Mouse (Mus musculus) cerebellum, adult 2 months (tissue): ENCODE results near the gene Nedd9. TPM values are rescaled to one million over a fixed set of nuclear protein-coding genes. Genes with fewer than 3 reads are reported as not detected.

ENCODE experiments used
- DNase-seq, 2 experiments: peaks; one replicate each; pipeline ENCODE4 v3.0.0; 2021
- H3K27ac ChIP-seq: fragments of 200-500 bp; 2 replicates; pipeline ENCODE4 v1.5.1; 2012; ENCODE audit warnings: low read length, control low read depth, inconsistent platforms; ENCODE audit not compliant: insufficient read depth
- H3K27me3 ChIP-seq: fragments of 200-500 bp; 2 replicates; pipeline ENCODE4 v1.6.1; 2012; ENCODE audit warnings: inconsistent platforms, mild to moderate bottlenecking, low read length, moderate library complexity; ENCODE audit not compliant: control insufficient read depth, insufficient read depth
- H3K4me1 ChIP-seq: fragments of 200-500 bp; 2 replicates; pipeline ENCODE4 v1.6.1; 2011; ENCODE audit warnings: low read length; ENCODE audit not compliant: control insufficient read depth, insufficient read depth
- H3K4me3 ChIP-seq: fragments of 200-500 bp; replicated peaks from 2 replicates; pipeline ENCODE3; 2011; ENCODE audit warnings: mild to moderate bottlenecking, low read depth, low read length, control low read depth; ENCODE audit not compliant: insufficient read depth
- CTCF ChIP-seq: fragments of 200-500 bp; IDR thresholded peaks from 2 replicates; pipeline ENCODE4 v1.5.1; 2011; ENCODE audit warnings: low read depth, mild to moderate bottlenecking, control low read depth, low read length, moderate library complexity, borderline replicate concordance; ENCODE audit not compliant: insufficient read depth
- POLR2A ChIP-seq: fragments of 200-500 bp; IDR thresholded peaks from 2 replicates; pipeline ENCODE4 v1.6.1; 2011; ENCODE audit warnings: low read length, control low read depth, borderline replicate concordance; ENCODE audit not compliant: insufficient read depth
- WGBS: fragments of 180-500 bp; shearing (Covaris S2); methylation state at CpG from one replicate; pipeline ENCODE4 v1.1.7; 2018; 5-methylcytosine and 5-hydroxymethylcytosine counted together
- polyA plus RNA-seq: library from polyadenylated mRNA; depleted of rRNA; stranded (reverse); fragments of >200 nt; gene quantifications from 2 replicates; pipeline ENCODE4 v1.2.3, GENCODE M21; 2012

Nedd9 gene
- polyA plus RNA-seq, 1 experiment, result 5.5 TPM

GRCm38 (mm10) chr13:41400289-41400688 lies 86.9 kb downstream of the Nedd9 start:
- TF ChIP-seq POLR2A (no peak), CTCF (no peak)
- Histone ChIP-seq H3K27ac (no peak overlapping the region), H3K4me3 (no peak overlapping the region), H3K27me3 (no peaks in the 10 kb centered on the region), H3K4me1 (no peaks in the 10 kb centered on the region)
- 82% methylated on average over 3 of the region's 3 CpGs for WGBS
- no peak for DNase-seq

GRCm38 (mm10) chr13:41392191-41392590 lies 95.0 kb downstream of the Nedd9 start:
- DNase-seq, result no peak
- WGBS, result 74% methylated on average over 2 of the region's 2 CpGs
- H3K27me3 ChIP-seq, result no peaks in the 10 kb centered on the region
- no peak overlapping the region for H3K27ac ChIP-seq
- H3K4me3 ChIP-seq, result no peak overlapping the region
- no peaks in the 10 kb centered on the region for H3K4me1 ChIP-seq
- TF ChIP-seq CTCF (no peak), POLR2A (no peak)

- Histone ChIP-seq H3K27me3 (no peaks in the 10 kb centered on the region), H3K4me1 (no peaks in the 10 kb centered on the region), H3K4me3 (no peak overlapping the region), H3K27ac (no peak overlapping the region)
- no peak for TF ChIP-seq CTCF
- no peak for TF ChIP-seq POLR2A
- 95% methylated on average over 2 of the region's 2 CpGs for whole genome bisulfite sequencing
- DNase-seq, result no peak
Measured at GRCm38 (mm10) chr13:41390698-41391097, 96.5 kb downstream of the Nedd9 start.

GRCm38 (mm10) chr13:41386581-41386980 lies 100.6 kb downstream of the Nedd9 start:
- Histone ChIP-seq H3K27ac (no peak overlapping the region), H3K4me3 (no peak overlapping the region), H3K4me1 (no peaks in the 10 kb centered on the region), H3K27me3 (no peaks in the 10 kb centered on the region)
- WGBS, result 26% methylated on average over 4 of the region's 4 CpGs
- TF ChIP-seq CTCF, result no peak
- TF ChIP-seq POLR2A, result no peak
- DNase-seq, result no peak

- no peak for DNase-seq
- TF ChIP-seq CTCF (no peak), POLR2A (no peak)
- WGBS, result 69% methylated on average over 4 of the region's 4 CpGs
- H3K4me3 ChIP-seq, result no peak overlapping the region
- H3K27me3 ChIP-seq, result no peaks in the 10 kb centered on the region; the same call in 1 of the 2 replicates
- no peaks in the 10 kb centered on the region for H3K4me1 ChIP-seq
- no peak overlapping the region for H3K27ac ChIP-seq
Measured at GRCm38 (mm10) chr13:41384896-41385295, 102.3 kb downstream of the Nedd9 start.

GRCm38 (mm10) chr13:41382635-41383034 lies 104.5 kb downstream of the Nedd9 start:
- no peaks in the 10 kb centered on the region; the same call in 1 of the 2 replicates for H3K27me3 ChIP-seq
- H3K27ac ChIP-seq, result no peak overlapping the region
- H3K4me3 ChIP-seq, result no peak overlapping the region
- no peak for TF ChIP-seq POLR2A
- no peak for TF ChIP-seq CTCF
- no peaks in the 10 kb centered on the region for H3K4me1 ChIP-seq
- DNase-seq, result no peak

- WGBS, result 83% methylated on average over 5 of the region's 5 CpGs
- TF ChIP-seq CTCF, result no peak
- TF ChIP-seq POLR2A, result no peak
- no peak for DNase-seq
Measured at GRCm38 (mm10) chr13:41381806-41382546, 105.2 kb downstream of the Nedd9 start.

More at GRCm38 (mm10) chr13:41381806-41382546, 105.2 kb downstream of the Nedd9 start:
- H3K4me3 ChIP-seq, result no peak overlapping the region
- no peaks in the 10 kb centered on the region for H3K4me1 ChIP-seq
- H3K27ac ChIP-seq, result no peak overlapping the region
- no peaks in the 10 kb centered on the region; the same call in 1 of the 2 replicates for H3K27me3 ChIP-seq
